Mouse (Mus musculus) embryonic fibroblast, embryonic 13.5 days (primary cell): Measurements from ENCODE around the gene Kif1bp. TPM values are rescaled to one million over a fixed set of nuclear protein-coding genes. Genes with fewer than 3 reads are reported as not detected.
A peak's percentile ranks its signal among the peaks of the same experiment; 100 is the strongest.
"Not testable (repeated sequence)": the region's sequence is repeated elsewhere in the genome, so short reads cannot be mapped to it uniquely, and the experiment has no call there.

ENCODE experiments used
- H3K27ac ChIP-seq: 2 replicates; pipeline ENCODE4 v1.5.1; 2012; ENCODE audit warnings: low read length, control low read depth, inconsistent platforms; ENCODE audit not compliant: insufficient read depth
- H3K4me1 ChIP-seq: 2 replicates; pipeline ENCODE4 v1.6.1; 2011; ENCODE audit warnings: low read length; ENCODE audit not compliant: control insufficient read depth, insufficient read depth
- H3K4me3 ChIP-seq: 2 replicates; pipeline ENCODE4 v1.5.1; 2011; ENCODE audit warnings: mild to moderate bottlenecking, control low read depth, low read length; ENCODE audit not compliant: insufficient read depth
- CTCF ChIP-seq: IDR thresholded peaks from 2 replicates; pipeline ENCODE4 v1.5.1; 2011; ENCODE audit warnings: mild to moderate bottlenecking, control low read depth, low read length, moderate library complexity, borderline replicate concordance; ENCODE audit not compliant: insufficient read depth
- POLR2A ChIP-seq: IDR thresholded peaks from 2 replicates; pipeline ENCODE4 v1.6.1; 2011; ENCODE audit warnings: low read depth, mild to moderate bottlenecking, control low read depth, low read length, moderate library complexity
- polyA plus RNA-seq: library from polyadenylated mRNA; stranded (reverse); fragments of >200 nt; gene quantifications from 2 replicates; pipeline ENCODE4 v1.2.4, GENCODE M21; 2011; ENCODE audit warnings: low read depth; ENCODE audit not compliant: missing spikeins, insufficient read length

Kif1bp gene
- polyA plus RNA-seq: 34.4 and 37.0 TPM in 2 replicates

GRCm38 (mm10) chr10:62578338-62579100 lies at the start of gene Kif1bp:
Gene Kif1bp (minus strand): TSS chr10:62578457.
- Histone ChIP-seq H3K4me1 (peaks cover 4% of the 10 kb centered on the region; the same call in 1 of the 2 replicates), H3K4me3 (peak within 1 kb of the TSS; percentile 71), H3K27ac (no peak within 1 kb of the TSS)
- peak; percentile 96 for TF ChIP-seq POLR2A
- TF ChIP-seq CTCF: no peak

- TF ChIP-seq CTCF: no peak
- Histone ChIP-seq H3K4me3 (no peak overlapping the region), H3K27ac (no peak overlapping the region), H3K4me1 (no peaks in the 10 kb centered on the region; the same call in 1 of the 2 replicates)
Measured at GRCm38 (mm10) chr10:62604161-62604560, 25.9 kb upstream of the Kif1bp start.

- Histone ChIP-seq H3K4me1 (no peaks in the 10 kb centered on the region; the same call in 1 of the 2 replicates), H3K27ac (no peak overlapping the region), H3K4me3 (no peak overlapping the region)
- TF ChIP-seq POLR2A (no peak), CTCF (no peak)
Measured at GRCm38 (mm10) chr10:62603233-62604030, 25.2 kb upstream of the Kif1bp start.

- peaks cover 3% of the 10 kb centered on the region for H3K4me1 ChIP-seq
- no peak for TF ChIP-seq CTCF
- TF ChIP-seq POLR2A: peak; percentile 98
- H3K4me3 ChIP-seq: peak within 1 kb of the TSS; percentile 92
- peak within 1 kb of the TSS; percentile 67; the same call in 1 of the 2 replicates for H3K27ac ChIP-seq
Measured at GRCm38 (mm10) chr10:62602177-62603040, 24.2 kb upstream of the Kif1bp start, which contains the start of gene Ddx21. Gene Ddx21 (minus strand): TSS chr10:62602281.

GRCm38 (mm10) chr10:62601833-62602176 lies 23.5 kb upstream of the Kif1bp start:
- peak overlapping the region; percentile 92 for H3K4me3 ChIP-seq
- H3K4me1 ChIP-seq: peaks cover 3% of the 10 kb centered on the region
- H3K27ac ChIP-seq: peak overlapping the region; percentile 67; the same call in 1 of the 2 replicates
- no peak for TF ChIP-seq CTCF
- no peak for TF ChIP-seq POLR2A

- H3K4me1 ChIP-seq: peaks cover 3% of the 10 kb centered on the region
- H3K4me3 ChIP-seq: peak overlapping the region; percentile 92
- TF ChIP-seq POLR2A (0 out of 2 replicates have a peak, but pooled peaks have one; percentile 10), CTCF (no peak)
- no peak overlapping the region for H3K27ac ChIP-seq
Measured at GRCm38 (mm10) chr10:62601053-62601791, 23.0 kb upstream of the Kif1bp start.

- Histone ChIP-seq H3K4me3 (peak overlapping the region; percentile 39; the same call in 1 of the 2 replicates), H3K27ac (no peak overlapping the region), H3K4me1 (peaks cover 3% of the 10 kb centered on the region)
- TF ChIP-seq CTCF (no peak), POLR2A (no peak)
Measured at GRCm38 (mm10) chr10:62600056-62600455, 21.8 kb upstream of the Kif1bp start.

GRCm38 (mm10) chr10:62599311-62599710 lies 21.1 kb upstream of the Kif1bp start:
- H3K27ac ChIP-seq, H3K4me1 ChIP-seq, H3K4me3 ChIP-seq: not testable (repeated sequence)

- peaks cover 3% of the 10 kb centered on the region for H3K4me1 ChIP-seq
- no peak overlapping the region for H3K27ac ChIP-seq
- TF ChIP-seq CTCF (no peak), POLR2A (no peak)
- no peak overlapping the region for H3K4me3 ChIP-seq
Measured at GRCm38 (mm10) chr10:62592496-62592895, 14.2 kb upstream of the Kif1bp start.
